Mouse (Mus musculus) heart, embryonic 12.5 days (tissue): ENCODE results near the gene Il17d. TPM values are rescaled to one million over a fixed set of nuclear protein-coding genes. Genes with fewer than 3 reads are reported as not detected.

Source experiments
- ATAC-seq: fragments of 200-750 bp; cut with Nextera tagmentation; 2 replicates; pipeline ENCODE4 v1.8.0; 2017; ENCODE audit warnings: moderate TSS enrichment, moderate library complexity; ENCODE audit not compliant: insufficient number of reproducible peaks, low FRiP score
- H3K27ac ChIP-seq: fragments of 300-500 bp; sonication (generic); 2 replicates; pipeline ENCODE4 v1.5.1; 2016; ENCODE audit warnings: mild to moderate bottlenecking, moderate library complexity; ENCODE audit not compliant: poor library complexity, severe bottlenecking
- H3K27me3 ChIP-seq: fragments of 300-500 bp; sonication (generic); replicated peaks from 2 replicates; pipeline ENCODE4 v1.6.1; 2016; ENCODE audit warnings: mild to moderate bottlenecking, moderate library complexity
- H3K36me3 ChIP-seq: fragments of 300-500 bp; sonication (generic); 2 replicates; pipeline ENCODE4 v1.6.1; 2016; ENCODE audit warnings: mild to moderate bottlenecking, moderate library complexity
- H3K4me1 ChIP-seq: fragments of 300-500 bp; sonication (generic); replicated peaks from 2 replicates; pipeline ENCODE4 v1.6.1; 2016; ENCODE audit warnings: mild to moderate bottlenecking
- H3K4me2 ChIP-seq: fragments of 300-500 bp; sonication (generic); 2 replicates; pipeline ENCODE4 v1.6.1; 2016; ENCODE audit warnings: mild to moderate bottlenecking, moderate library complexity
- H3K4me3 ChIP-seq: fragments of 300-500 bp; sonication (generic); 2 replicates; pipeline ENCODE4 v1.5.1; 2016; ENCODE audit warnings: mild to moderate bottlenecking
- H3K9ac ChIP-seq: fragments of 300-500 bp; sonication (generic); 2 replicates; pipeline ENCODE4 v1.6.1; 2016; ENCODE audit warnings: mild to moderate bottlenecking, moderate library complexity
- H3K9me3 ChIP-seq: fragments of 300-500 bp; sonication (generic); replicated peaks from 2 replicates; pipeline ENCODE4 v1.6.1; 2016; ENCODE audit warnings: mild to moderate bottlenecking, moderate library complexity
- WGBS: fragments of 180-500 bp; shearing (Covaris S2); methylation state at CpG from one replicate; pipeline ENCODE4 v1.1.7; 2016; 5-methylcytosine and 5-hydroxymethylcytosine counted together
- polyA plus RNA-seq: library from polyadenylated mRNA; unstranded; fragments of >200 nt; fragmentation: Nextera tagmentation; extraction: Ambion mirVana; gene quantifications from 2 replicates; pipeline ENCODE4 v1.2.1, GENCODE M21; 2016

Gene Il17d
- polyA plus RNA-seq, result 0.79 and 1.2 TPM in 2 replicates

DNA sequence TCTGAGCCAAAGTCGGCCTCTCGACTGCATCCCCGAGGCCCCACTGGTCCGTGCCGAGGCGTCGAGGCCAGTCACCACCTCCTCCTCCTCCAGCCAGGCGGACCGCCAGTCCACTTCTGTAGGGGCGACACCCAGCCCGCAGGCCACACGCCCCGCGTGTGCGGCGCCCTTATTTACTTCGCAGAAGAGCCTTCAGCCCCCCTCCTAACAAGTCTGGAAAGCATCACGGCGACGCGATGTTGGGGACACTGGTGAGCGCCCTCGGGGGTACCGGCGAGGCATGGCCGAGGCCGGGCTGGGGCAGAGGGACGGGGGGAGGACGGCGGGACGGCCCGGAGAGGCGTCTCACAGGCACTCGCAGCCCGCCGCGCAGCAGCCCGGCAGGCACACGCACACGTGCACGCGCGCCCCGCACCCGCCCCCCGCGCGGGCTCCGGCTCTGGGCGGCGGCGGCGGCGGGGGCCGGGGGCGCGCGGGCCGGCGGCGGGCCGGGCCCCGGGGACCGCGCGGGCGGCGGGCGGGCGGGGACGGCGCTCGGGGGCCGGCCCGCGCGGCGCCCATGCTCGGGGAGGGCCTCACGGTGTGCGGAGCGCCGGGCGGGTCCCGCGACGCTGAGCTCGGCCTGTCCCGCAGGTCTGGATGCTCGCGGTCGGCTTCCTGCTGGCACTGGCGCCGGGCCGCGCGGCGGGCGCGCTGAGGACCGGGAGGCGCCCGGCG lies at the start of gene Il17d:
TSS of gene Il17d (plus strand) at position 107 of the 717 bp plus-strand sequence.
- peak within 1 kb of the TSS; percentile 95 for H3K4me3 ChIP-seq
- ATAC-seq, result peak; percentile 47
- H3K4me1 ChIP-seq, result peaks cover 15% of the 10 kb centered on the region
- H3K9me3 ChIP-seq, result no peaks in the 10 kb centered on the region
- peaks cover 46% of the 10 kb centered on the region for H3K27me3 ChIP-seq
- peak within 1 kb of the TSS; percentile 82 for H3K9ac ChIP-seq
- H3K27ac ChIP-seq, result no peak within 1 kb of the TSS
- H3K4me2 ChIP-seq, result peak within 1 kb of the TSS; percentile 98
- 5% methylated on average over 102 of the region's 104 CpGs for WGBS
- no peaks in the 10 kb centered on the region for H3K36me3 ChIP-seq

DNA sequence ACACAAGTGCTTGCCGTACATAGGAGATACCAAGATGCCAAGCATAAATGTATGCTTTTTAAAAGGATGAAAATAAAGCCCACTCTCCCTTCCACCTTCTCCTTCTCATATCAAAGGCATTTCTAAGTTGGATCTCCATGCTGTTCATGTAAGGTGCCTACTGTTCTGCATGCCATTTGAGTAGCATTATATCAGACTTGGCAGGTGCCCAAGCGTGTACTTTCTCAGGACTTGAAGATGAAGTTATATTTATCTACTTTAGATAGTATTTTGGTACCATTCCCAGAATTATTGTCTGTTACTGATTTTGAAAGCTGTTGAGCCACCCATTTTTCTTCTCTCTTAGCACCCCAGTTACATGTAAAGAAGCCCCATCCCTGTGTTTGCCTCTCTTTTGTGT lies 49.5 kb upstream of the Il17d start:
- H3K36me3 ChIP-seq, result peaks cover 3% of the 10 kb centered on the region; the same call in 1 of the 2 replicates
- H3K4me2 ChIP-seq, result no peak overlapping the region
- H3K27ac ChIP-seq, result no peak overlapping the region
- H3K4me1 ChIP-seq, result no peaks in the 10 kb centered on the region
- no peak overlapping the region for H3K4me3 ChIP-seq
- no peak for ATAC-seq
- H3K9me3 ChIP-seq, result no peaks in the 10 kb centered on the region
- H3K27me3 ChIP-seq, result no peaks in the 10 kb centered on the region
- no peak overlapping the region for H3K9ac ChIP-seq
- WGBS, result 69% methylated on average over 2 of the region's 2 CpGs

DNA sequence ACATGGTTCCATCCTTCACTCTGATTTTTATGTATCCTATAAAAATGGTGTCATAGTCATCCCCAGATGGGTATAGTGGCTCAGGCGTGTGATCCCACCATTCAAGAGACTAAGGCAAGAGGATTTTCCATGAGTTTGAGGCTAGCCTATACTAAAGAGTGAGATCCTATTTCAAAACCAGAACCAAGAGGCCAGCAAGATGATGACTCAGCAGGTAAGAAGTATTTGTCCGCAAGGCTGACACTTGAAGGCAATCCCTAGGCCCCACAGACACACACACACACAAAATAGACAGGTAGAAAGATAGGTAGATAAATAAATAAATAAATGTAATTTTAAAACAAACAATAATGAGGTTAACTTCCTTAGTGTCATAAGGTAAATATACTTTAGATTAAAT lies 42.3 kb upstream of the Il17d start:
- no peaks in the 10 kb centered on the region for H3K36me3 ChIP-seq
- no peak overlapping the region for H3K4me2 ChIP-seq
- no peaks in the 10 kb centered on the region for H3K27me3 ChIP-seq
- WGBS, result 79% methylated on average over 2 of the region's 2 CpGs
- no peak overlapping the region for H3K9ac ChIP-seq
- no peaks in the 10 kb centered on the region for H3K4me1 ChIP-seq
- no peaks in the 10 kb centered on the region for H3K9me3 ChIP-seq
- H3K27ac ChIP-seq, result no peak overlapping the region
- no peak overlapping the region for H3K4me3 ChIP-seq
- ATAC-seq, result no peak

DNA sequence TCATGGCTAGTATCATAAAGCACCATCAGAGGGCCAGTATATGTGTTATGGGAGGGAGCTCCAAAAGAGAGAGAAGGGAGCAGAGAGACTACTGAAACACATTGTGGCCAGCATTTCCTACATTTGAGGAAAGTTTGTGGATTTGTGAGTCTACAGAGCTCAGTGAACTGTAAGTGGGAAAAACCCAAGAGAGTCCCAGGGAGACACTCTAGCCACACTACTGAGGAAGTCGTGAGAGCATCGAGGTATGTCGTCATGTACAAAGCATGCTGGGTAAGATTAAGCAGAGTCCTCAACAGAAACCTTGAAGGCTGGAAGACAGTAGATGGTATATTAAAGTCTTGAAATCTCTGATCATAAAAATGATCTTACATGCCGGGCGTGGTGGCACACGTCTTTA lies 40.4 kb upstream of the Il17d start:
- H3K4me3 ChIP-seq, result no peak overlapping the region
- no peak overlapping the region for H3K27ac ChIP-seq
- no peaks in the 10 kb centered on the region for H3K4me1 ChIP-seq
- no peaks in the 10 kb centered on the region for H3K27me3 ChIP-seq
- H3K9me3 ChIP-seq, result no peaks in the 10 kb centered on the region
- no peaks in the 10 kb centered on the region for H3K36me3 ChIP-seq
- H3K4me2 ChIP-seq, result no peak overlapping the region
- WGBS, result 89% methylated on average over 6 of the region's 6 CpGs
- no peak for ATAC-seq
- H3K9ac ChIP-seq, result no peak overlapping the region

DNA sequence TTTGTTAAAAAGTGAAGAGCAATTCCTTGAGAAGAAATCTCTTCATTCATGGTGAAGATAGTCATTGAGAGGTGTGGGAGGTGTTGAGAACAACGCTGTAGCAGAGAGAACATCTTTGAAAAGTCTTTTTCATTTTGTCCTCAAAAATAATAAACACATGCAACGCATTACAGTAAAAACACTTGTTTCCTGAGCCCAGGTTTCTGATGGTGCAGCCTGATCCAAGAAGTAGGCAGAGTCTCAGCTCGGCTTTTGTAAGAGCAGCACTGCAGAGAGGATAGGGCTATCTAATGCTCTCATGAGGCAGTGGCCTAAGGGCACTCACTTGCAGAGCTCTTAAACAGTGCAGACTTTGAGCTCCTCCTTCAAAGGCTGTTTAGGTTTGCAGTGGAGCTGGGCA lies 34.9 kb upstream of the Il17d start:
- Histone ChIP-seq H3K4me2 (no peak overlapping the region), H3K9me3 (no peaks in the 10 kb centered on the region), H3K27ac (no peak overlapping the region), H3K27me3 (no peaks in the 10 kb centered on the region), H3K4me3 (no peak overlapping the region), H3K9ac (no peak overlapping the region), H3K4me1 (no peaks in the 10 kb centered on the region), H3K36me3 (no peaks in the 10 kb centered on the region; the same call in 1 of the 2 replicates)
- 67% methylated on average over 3 of the region's 3 CpGs for WGBS
- no peak for ATAC-seq

DNA sequence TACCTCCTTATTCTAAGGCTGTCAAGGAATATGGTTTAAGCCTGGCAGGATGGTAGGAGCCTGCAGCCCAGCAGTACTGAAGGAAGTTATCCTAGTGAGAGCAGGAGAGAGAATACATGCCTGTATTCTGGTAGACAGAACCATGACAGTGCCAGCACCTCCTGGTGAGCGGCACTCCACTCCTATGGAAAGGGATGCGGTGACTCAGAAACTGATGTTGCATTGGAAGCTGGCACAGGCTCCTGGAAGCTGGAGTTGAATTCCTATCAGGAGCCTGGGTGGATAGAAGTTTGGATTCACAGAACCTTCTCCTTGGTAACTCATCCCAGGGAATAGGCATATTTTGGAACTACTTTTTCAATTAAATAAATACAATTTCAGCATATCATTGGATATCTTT lies 30.7 kb upstream of the Il17d start:
- Histone ChIP-seq H3K4me2 (no peak overlapping the region), H3K27me3 (no peaks in the 10 kb centered on the region), H3K4me3 (no peak overlapping the region), H3K36me3 (no peaks in the 10 kb centered on the region; the same call in 1 of the 2 replicates), H3K27ac (no peak overlapping the region), H3K4me1 (no peaks in the 10 kb centered on the region), H3K9ac (no peak overlapping the region), H3K9me3 (no peaks in the 10 kb centered on the region)
- ATAC-seq, result no peak
- WGBS, result 82% methylated on average over 2 of the region's 2 CpGs

DNA sequence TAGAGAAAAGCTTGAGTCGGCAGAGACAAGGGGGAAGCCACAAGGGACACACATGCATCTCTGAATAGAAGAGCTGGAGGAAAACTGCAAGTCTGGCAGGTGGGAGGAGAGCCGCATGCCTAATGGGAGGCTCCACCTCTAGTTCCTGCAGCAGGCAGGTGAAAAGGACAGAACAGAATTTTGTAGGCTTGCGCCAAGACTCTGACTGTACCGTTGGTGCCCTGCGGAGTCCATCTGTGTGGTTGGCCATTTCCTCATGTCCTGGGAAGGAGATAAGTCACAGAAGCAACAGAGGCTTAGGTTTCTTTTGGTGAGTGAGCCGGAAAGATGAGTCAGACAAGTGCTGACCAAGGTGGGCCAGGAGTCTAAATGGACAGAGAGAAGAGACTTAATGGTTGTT lies 20.8 kb upstream of the Il17d start:
- Histone ChIP-seq H3K27ac (no peak overlapping the region), H3K36me3 (no peaks in the 10 kb centered on the region), H3K4me3 (no peak overlapping the region), H3K9me3 (no peaks in the 10 kb centered on the region), H3K4me2 (no peak overlapping the region), H3K9ac (no peak overlapping the region), H3K27me3 (peaks cover 4% of the 10 kb centered on the region; the same call in 1 of the 2 replicates), H3K4me1 (0 out of 2 replicates have a peak, but pooled peaks cover 3% of the 10 kb centered on the region)
- WGBS, result 81% methylated on average over 6 of the region's 6 CpGs
- no peak for ATAC-seq

DNA sequence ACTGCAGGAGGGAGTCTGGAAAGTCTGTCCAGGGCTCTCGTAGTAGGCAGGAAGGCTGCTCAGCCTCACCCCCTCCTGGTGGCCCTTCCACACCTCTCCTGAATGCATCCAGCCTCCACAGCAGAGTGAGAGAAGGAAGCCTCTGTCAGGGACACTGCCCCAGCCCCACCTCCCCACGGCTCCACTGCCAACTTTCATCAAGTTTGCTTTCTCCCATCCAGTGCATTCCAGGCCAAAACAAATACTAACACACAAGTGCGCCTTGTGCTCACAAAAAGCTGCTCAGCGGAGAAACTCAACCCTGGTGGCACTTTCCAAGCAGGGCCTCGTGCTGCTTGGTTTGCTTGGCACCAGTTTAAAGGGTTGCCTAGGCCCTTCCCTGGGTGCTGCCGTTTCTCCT lies 15.0 kb upstream of the Il17d start:
- no peak overlapping the region for H3K27ac ChIP-seq
- 48% methylated on average over 6 of the region's 6 CpGs for WGBS

DNA sequence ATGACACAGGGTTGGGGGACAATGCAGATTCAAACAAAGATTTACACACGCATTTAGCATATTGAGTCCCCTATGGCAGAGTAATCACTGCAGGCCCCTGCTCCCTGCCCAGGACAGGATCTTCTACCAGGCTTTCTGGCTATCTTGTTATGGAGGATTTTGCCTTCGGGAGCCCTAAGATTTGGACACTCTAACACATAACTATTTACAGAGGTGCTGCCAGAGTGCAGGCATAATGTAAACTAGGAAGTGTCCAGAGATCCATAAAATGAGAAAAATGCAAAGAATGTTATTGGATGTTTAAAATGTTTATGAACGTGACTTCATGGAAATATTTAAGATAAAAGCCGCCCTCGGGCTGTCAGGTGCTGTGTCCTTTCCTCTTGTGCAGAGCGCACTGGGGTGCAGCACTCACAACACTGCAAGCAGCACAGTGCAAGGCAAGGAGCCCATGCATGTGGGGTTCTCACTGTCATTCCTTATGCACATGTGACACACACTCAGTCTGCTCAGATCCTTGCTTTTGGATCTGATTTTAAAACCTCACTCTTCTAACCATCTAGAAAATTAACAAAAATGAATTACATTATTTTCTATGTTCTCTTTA lies 9.3 kb upstream of the Il17d start:
- Histone ChIP-seq H3K9me3 (no peaks in the 10 kb centered on the region), H3K36me3 (0 out of 2 replicates have a peak, but pooled peaks cover 5% of the 10 kb centered on the region), H3K27me3 (no peaks in the 10 kb centered on the region), H3K4me2 (no peak overlapping the region), H3K4me3 (no peak overlapping the region), H3K27ac (no peak overlapping the region), H3K4me1 (peaks cover 2% of the 10 kb centered on the region), H3K9ac (no peak overlapping the region)
- no peak for ATAC-seq
- 57% methylated on average over 6 of the region's 6 CpGs for WGBS

More for the DNA sequence above, 15.0 kb upstream of the Il17d start:
- Histone ChIP-seq H3K27me3 (peaks cover 4% of the 10 kb centered on the region; the same call in 1 of the 2 replicates), H3K4me2 (no peak overlapping the region), H3K9ac (no peak overlapping the region), H3K4me1 (no peaks in the 10 kb centered on the region), H3K36me3 (no peaks in the 10 kb centered on the region), H3K4me3 (no peak overlapping the region), H3K9me3 (no peaks in the 10 kb centered on the region)
- no peak for ATAC-seq

DNA sequence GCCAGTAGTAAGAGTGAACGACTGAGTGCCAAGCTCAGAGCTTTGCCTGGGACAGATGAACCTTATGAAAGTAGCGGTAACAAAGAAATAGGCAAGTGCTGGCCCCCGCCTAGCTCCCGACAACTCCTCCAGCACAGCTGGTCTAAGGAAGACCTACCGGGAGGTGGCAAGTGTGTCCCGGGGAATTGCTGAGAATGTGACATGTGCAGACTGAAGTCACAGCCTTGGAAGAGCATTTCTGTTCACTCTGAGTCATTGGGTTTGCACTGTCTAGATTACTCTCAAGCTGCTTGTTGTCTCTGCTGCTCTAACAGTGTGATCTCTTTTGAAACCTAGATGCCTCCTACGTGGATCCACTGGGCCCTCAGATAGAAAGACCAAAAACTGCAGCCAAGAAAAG lies 7.6 kb upstream of the Il17d start:
- Histone ChIP-seq H3K4me3 (no peak overlapping the region), H3K4me1 (peaks cover 2% of the 10 kb centered on the region), H3K27me3 (no peaks in the 10 kb centered on the region), H3K36me3 (0 out of 2 replicates have a peak, but pooled peaks cover 5% of the 10 kb centered on the region), H3K9me3 (no peaks in the 10 kb centered on the region), H3K27ac (no peak overlapping the region), H3K4me2 (no peak overlapping the region), H3K9ac (no peak overlapping the region)
- ATAC-seq, result no peak
- WGBS, result 82% methylated on average over 7 of the region's 7 CpGs

DNA sequence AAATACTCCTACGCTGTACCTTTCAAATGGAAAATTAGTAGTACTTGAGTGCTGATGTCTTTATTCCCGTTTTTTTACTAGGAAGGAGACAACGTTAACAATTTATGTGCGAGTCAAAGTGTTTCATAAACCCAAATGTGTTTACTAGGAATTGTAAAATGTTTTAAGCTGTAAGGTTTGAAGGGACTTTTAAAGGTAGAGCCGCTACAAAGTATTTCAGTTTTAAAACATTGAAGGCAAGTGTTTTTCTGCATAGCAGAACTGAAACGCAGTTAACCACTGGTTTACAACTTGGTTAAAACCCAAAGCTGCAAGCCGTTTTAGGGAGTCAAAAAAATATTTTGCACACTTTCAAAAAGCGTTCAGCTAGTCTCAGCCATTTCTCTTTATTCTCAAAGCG lies 815 bp upstream of the Il17d start:
- H3K27ac ChIP-seq, result no peak overlapping the region
- 89% methylated on average over 9 of the region's 9 CpGs for WGBS
- H3K9me3 ChIP-seq, result no peaks in the 10 kb centered on the region
- no peaks in the 10 kb centered on the region for H3K36me3 ChIP-seq
- H3K9ac ChIP-seq, result no peak overlapping the region
- peaks cover 9% of the 10 kb centered on the region; the same call in 1 of the 2 replicates for H3K4me1 ChIP-seq
- ATAC-seq, result no peak
- H3K4me2 ChIP-seq, result no peak overlapping the region
- no peak overlapping the region for H3K4me3 ChIP-seq
- peaks cover 46% of the 10 kb centered on the region for H3K27me3 ChIP-seq
